Mouse (Mus musculus) Patski (cell line): Measurements from ENCODE around the gene Prima1. TPM values are rescaled to one million over a fixed set of nuclear protein-coding genes. Genes with fewer than 3 reads are reported as not detected.

Experiments used
- ATAC-seq: fragments of 100-300 bp; one replicate; pipeline ENCODE4 v1.8.0; 2021
- CTCF ChIA-PET: fragments of 350-600 bp; sonication (Branson Sonifier 250); formaldehyde crosslinking; loops from one replicate; lab custom pipeline; 2022; ENCODE audit warnings: inconsistent platforms; lab: Charles Lee
- POLR2A ChIA-PET: fragments of 350-600 bp; sonication (Branson Sonifier 250); formaldehyde crosslinking; loops from one replicate; lab custom pipeline; 2022; ENCODE audit warnings: antibody characterized with exemption, inconsistent platforms; lab: Charles Lee
- DNase-seq: peaks from one replicate; pipeline ENCODE4 v3.0.0-alpha.2; 2011; ENCODE audit warnings: low read depth, low spot score
- H3K27me3 ChIP-seq: fragments of 371-371 bp; one replicate; pipeline ENCODE4 v1.5.1; 2021
- CTCF ChIP-seq: fragments of 100-300 bp; IDR thresholded peaks from one replicate; pipeline ENCODE4 v1.5.1; 2021
- in situ Hi-C: fragments of 300-500 bp; cut with MboI; formaldehyde crosslinking; loops from 3 replicates; pipeline ENCODE4 v1.11.1; 2018; ENCODE audit warnings: low pct_unique_long_range_greater_than_20kb, mixed read lengths
- polyA plus RNA-seq: library from polyadenylated mRNA; unstranded; gene quantifications from one replicate; pipeline ENCODE4 v1.2.3, GENCODE M21; 2021

The Prima1 gene
- polyA plus RNA-seq, 1 experiment from 2014 or later = 0.28 TPM

- H3K27me3 ChIP-seq = no peaks in the 10 kb centered on the region
- ATAC-seq (no peak), DNase-seq (no peak)
- in situ Hi-C loops = loop anchor here (5.0 kb wide), 1 partner anchor 45 kb away; no protein-coding TSS in a partner anchor
- CTCF ChIA-PET = interaction anchor here (0.8 kb wide), 1 partner anchor 120 kb away, joined by 4 read pairs; no protein-coding TSS in a partner anchor
- POLR2A ChIA-PET = no interaction called here
- peak; percentile 74 for TF ChIP-seq CTCF
Observed at GRCm38 (mm10) chr12:103262017-103262865, 20.3 kb upstream of the Prima1 start.

GRCm38 (mm10) chr12:103252901-103253434 is 11.0 kb upstream of the Prima1 start:
- in situ Hi-C loops = no loop called here
- ChIA-PET CTCF (no interaction called here), POLR2A (no interaction called here)
- ATAC-seq = no peak
- no peaks in the 10 kb centered on the region for H3K27me3 ChIP-seq
- no peak for DNase-seq
- no peak for TF ChIP-seq CTCF

DNA sequence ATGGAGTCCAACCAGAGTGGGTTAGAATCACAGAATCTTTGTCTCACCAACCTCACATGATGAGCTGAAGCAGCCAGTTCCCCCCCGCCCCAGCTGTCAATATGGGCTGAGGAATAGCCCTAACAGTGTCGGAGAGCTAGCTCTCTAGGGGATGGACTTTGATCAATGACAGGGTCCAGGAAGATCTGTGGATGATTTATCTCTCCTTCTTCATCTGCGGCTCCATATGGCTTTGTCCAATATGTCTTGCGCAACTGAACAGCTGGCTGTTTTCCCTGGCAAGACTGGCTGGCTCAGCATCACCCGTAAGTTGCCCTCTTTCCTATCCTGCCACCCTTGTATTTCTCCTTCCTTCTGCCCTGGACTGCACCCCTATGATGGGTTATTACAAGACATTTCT is 9.2 kb upstream of the Prima1 start:
- in situ Hi-C loops = no loop called here
- no peaks in the 10 kb centered on the region for H3K27me3 ChIP-seq
- TF ChIP-seq CTCF = no peak
- ATAC-seq = no peak
- ChIA-PET POLR2A (interaction anchor here (0.6 kb wide), 1 partner anchor 276 kb away, joined by 3 read pairs; no protein-coding TSS in a partner anchor), CTCF (interaction anchor here (1.7 kb wide), 1 partner anchor 109 kb away, joined by 4 read pairs; no protein-coding TSS in a partner anchor)
- DNase-seq = no peak

- POLR2A ChIA-PET = no interaction called here
- no peak for ATAC-seq
- no peaks in the 10 kb centered on the region for H3K27me3 ChIP-seq
- no peak for TF ChIP-seq CTCF
- CTCF ChIA-PET = no interaction called here
- no peak for DNase-seq
- in situ Hi-C loops = no loop called here
Observed at GRCm38 (mm10) chr12:103250333-103250732, 8.4 kb upstream of the Prima1 start.

DNA sequence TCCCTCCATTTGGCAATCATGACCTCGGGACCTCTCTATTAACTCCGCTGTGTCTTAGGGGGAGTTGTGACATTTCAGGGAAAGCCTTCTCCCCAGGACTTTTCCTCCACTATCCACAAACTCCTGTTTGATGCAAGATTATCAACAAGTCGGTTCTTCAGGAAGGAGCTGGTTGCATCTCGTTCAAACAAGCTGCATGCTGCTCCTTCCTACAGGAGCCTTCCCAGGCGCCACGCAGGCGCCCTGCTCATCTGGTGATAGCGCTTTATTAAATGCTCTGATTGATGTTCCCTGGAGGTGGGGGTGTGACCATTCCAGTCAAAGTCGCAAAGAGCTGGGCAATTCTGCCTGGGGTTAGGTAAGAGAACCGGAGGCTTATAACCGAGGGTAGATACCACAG is 1.1 kb upstream of the Prima1 start:
- CTCF ChIA-PET = interaction anchor here (1.0 kb wide), 1 partner anchor 101 kb away, joined by 3 read pairs; no protein-coding TSS in a partner anchor
- no peak for ATAC-seq
- DNase-seq = no peak
- H3K27me3 ChIP-seq = peaks cover 6% of the 10 kb centered on the region
- in situ Hi-C loops = no loop called here
- POLR2A ChIA-PET = no interaction called here
- no peak for TF ChIP-seq CTCF

DNA sequence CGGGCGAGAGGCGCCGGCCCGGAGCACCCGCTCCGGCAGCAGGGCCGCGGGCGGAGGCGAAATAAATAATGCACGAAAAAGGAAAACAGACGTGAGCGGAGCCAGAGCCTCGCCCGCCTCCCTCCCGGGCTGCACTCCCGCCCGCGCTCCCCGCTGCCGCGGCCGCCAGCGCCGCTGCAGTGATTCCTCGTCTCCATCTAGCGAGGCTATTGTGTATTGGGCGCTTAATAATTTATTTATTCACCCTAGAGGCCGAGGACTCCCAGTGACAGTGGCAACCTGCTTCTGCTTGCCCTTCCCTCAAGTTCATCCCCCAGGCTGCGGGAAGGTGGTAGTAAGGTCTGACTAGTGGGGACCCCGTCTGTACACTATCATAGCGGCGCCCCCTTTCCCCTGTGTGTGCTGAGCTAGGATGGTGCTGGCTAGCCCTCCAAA is 658 bp upstream of the Prima1 start:
- POLR2A ChIA-PET = no interaction called here

DNA sequence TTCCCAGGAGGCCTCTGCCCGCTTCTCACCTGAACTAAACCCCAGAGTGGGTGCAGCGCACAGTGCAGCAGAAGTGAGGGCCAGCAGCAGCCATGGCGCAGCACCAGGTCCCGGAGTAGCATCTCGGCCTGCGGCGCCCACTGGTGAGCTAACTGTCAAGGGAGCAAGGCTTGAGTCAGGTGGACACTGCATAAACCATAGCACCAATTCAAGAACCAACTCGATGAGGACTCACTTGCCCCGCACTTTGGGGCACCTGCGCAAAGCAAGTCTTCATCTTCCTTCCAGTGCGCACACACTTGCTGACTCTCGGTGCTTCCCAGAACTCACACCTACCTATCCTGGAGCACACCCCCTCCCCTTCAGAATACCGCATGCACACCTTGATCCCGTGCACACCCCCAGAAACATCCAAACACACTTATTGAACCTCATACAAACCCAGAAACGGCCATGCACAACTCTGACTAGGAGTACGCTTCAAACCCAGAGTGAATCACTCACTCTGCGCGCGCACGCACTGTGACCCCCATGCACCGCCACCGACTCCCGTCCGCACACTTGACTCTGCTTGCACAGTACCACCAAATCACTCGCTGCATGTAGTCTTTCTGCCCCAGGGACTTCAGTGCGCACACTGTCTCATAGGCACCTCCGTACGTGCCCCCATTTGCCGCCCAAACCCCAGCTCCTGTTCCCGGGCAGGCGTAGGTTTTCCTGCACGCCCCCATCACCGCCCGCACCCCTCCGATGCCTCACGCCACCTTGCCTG is 453 bp downstream of the Prima1 start:
- DNase-seq (no peak), ATAC-seq (no peak)
- POLR2A ChIA-PET = interaction anchor here (1.1 kb wide), 1 partner anchor 8 kb away, joined by 3 read pairs; no protein-coding TSS in a partner anchor
- in situ Hi-C loops = no loop called here
- CTCF ChIA-PET = no interaction called here
- no peak for TF ChIP-seq CTCF
- H3K27me3 ChIP-seq = peaks cover 6% of the 10 kb centered on the region

More for the DNA sequence above, 658 bp upstream of the Prima1 start:
- CTCF ChIA-PET = interaction anchor here (1.0 kb wide), 1 partner anchor 100 kb away, joined by 3 read pairs; no protein-coding TSS in a partner anchor
- DNase-seq (no peak), ATAC-seq (peak; percentile 71)
- H3K27me3 ChIP-seq = peaks cover 6% of the 10 kb centered on the region
- in situ Hi-C loops = no loop called here
- TF ChIP-seq CTCF = peak; percentile 68

DNA sequence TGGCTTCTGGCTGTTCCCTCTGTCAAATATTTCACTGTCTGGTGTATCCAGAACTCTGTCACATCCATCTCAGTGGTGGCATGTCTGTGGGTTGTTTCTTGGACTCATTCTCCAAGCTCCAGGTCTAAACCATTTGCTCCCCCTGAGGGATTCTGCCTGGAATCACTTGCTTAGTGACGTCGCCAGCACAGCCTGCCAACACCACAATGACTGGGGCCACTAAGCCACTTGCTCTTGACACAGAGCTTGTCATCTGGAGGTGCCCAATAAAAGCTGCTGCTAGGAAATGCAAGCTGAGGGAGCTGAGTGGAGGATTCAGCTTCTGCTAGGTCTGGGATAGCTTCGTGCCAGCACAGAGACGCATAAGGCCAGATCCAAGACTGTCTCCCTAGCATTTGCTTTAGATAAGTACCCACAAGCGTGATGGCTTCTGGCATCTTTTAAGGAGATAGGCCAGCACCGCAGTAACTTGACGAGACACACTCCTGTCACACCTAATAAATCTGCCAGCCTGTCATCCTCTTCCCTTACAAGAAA is 3.0 kb downstream of the Prima1 start:
- TF ChIP-seq CTCF = no peak
- POLR2A ChIA-PET = no interaction called here
- peaks cover 6% of the 10 kb centered on the region for H3K27me3 ChIP-seq
- CTCF ChIA-PET = no interaction called here
- no peak for ATAC-seq
- DNase-seq = no peak
- in situ Hi-C loops = no loop called here

- no peak for ATAC-seq
- DNase-seq = no peak
- H3K27me3 ChIP-seq = no peaks in the 10 kb centered on the region
- TF ChIP-seq CTCF = no peak
- ChIA-PET CTCF (interaction anchor here (1.3 to 1.5 kb wide), 2 partner anchors 65 to 93 kb away, joined by 3 read pairs; no protein-coding TSS in a partner anchor), POLR2A (no interaction called here)
- in situ Hi-C loops = no loop called here
Observed at GRCm38 (mm10) chr12:103235856-103236255, 6.1 kb downstream of the Prima1 start.

DNA sequence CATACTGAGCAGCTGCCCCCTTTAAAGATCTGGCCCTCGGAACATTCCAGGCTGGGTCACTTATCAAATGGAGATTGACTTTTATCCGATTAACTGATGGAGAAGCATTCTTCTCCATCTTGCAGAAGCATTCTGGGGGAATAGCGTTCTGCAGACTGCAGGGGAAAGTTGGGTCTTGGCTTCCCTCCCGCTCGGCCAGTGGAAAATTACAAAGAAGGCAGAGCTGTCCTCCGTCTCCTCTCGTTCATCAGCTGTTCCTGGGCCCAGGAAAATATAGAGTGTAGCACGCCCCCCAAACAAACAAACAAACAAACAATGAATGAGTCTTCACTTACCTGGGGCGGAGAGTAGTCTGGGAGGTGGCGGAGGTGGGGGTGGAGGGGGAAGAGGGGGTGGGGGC is 6.7 kb downstream of the Prima1 start:
- DNase-seq (no peak), ATAC-seq (no peak)
- ChIA-PET CTCF (interaction anchor here (1.3 to 1.5 kb wide), 2 partner anchors 66 to 92 kb away, joined by 3 read pairs; no protein-coding TSS in a partner anchor), POLR2A (no interaction called here)
- TF ChIP-seq CTCF = no peak
- H3K27me3 ChIP-seq = no peaks in the 10 kb centered on the region
- in situ Hi-C loops = no loop called here
